Mouse (Mus musculus) brain, embryonic 14.5 days (tissue): ENCODE measurements around the gene Smchd1. TPM values are rescaled to one million over a fixed set of nuclear protein-coding genes. Genes with fewer than 3 reads are reported as not detected.
"Not testable (repeated sequence)": the region's sequence is repeated elsewhere in the genome, so short reads cannot be mapped to it uniquely, and the experiment has no call there.

Experiments used
- DNase-seq: peaks from one replicate; pipeline ENCODE4 v3.0.0-alpha.2; 2011; ENCODE audit warnings: low read depth
- CTCF ChIP-seq: fragments of 200-500 bp; IDR thresholded peaks from 2 replicates; pipeline ENCODE4 v1.5.1; 2012; ENCODE audit warnings: inconsistent platforms, mild to moderate bottlenecking, moderate library complexity, borderline replicate concordance; ENCODE audit not compliant: insufficient read depth, insufficient read length; ENCODE audit errors: extremely low read depth
- POLR2A ChIP-seq: fragments of 200-500 bp; IDR thresholded peaks from 2 replicates; pipeline ENCODE4 v1.6.1; 2012; ENCODE audit warnings: mild to moderate bottlenecking, inconsistent platforms, borderline replicate concordance; ENCODE audit not compliant: poor library complexity, insufficient read depth, insufficient read length, severe bottlenecking; ENCODE audit errors: extremely low read depth
- polyA plus RNA-seq: library from polyadenylated mRNA; depleted of rRNA; stranded (reverse); fragments of >200 nt; gene quantifications from 2 replicates; pipeline ENCODE4 v1.2.3, GENCODE M21; 2012

The Smchd1 gene
- polyA plus RNA-seq, 1 experiment = 41.3 TPM

DNA sequence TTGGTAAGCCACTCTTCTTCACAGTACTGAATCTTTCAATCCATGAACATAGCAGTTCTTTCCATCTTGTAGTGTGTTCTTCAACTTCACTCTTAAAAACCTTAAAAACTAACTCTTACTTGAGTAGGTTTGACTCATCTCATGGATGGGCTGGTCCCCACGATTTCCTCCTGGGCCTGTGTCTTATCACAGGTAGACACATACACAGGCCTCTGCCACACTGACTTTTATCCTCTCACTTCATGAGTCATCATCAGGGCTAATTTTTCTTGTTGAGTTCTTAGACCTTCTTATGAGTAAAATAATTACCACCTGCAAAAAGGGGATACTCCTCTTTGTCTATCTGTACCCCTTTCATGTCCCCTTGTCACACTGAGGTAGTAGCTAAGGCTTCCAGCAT, 58.1 kb downstream of the Smchd1 start:
- DNase-seq = no peak
- no peak for TF ChIP-seq POLR2A
- TF ChIP-seq CTCF = no peak

DNA sequence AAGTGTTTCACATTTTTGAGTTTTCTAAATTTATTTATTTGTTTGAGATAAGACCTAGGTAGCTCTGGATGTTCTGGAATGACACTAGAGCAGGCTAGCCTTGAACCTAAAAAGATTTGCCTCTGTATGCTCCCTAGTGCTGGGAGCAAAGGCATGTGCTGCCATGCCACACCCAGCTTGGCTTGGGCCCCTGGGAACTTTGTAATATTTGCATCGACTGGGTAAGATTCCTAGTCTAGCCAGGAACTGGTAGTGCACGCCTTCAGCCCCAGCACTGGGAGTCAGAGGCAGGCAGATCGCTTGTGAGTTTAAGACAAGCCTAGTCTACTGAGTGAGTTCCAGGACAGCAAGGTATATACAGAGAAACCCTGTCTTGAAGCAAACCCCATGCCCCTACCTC, 87.7 kb downstream of the Smchd1 start:
- no peak for TF ChIP-seq POLR2A
- TF ChIP-seq CTCF = no peak
- no peak for DNase-seq

DNA sequence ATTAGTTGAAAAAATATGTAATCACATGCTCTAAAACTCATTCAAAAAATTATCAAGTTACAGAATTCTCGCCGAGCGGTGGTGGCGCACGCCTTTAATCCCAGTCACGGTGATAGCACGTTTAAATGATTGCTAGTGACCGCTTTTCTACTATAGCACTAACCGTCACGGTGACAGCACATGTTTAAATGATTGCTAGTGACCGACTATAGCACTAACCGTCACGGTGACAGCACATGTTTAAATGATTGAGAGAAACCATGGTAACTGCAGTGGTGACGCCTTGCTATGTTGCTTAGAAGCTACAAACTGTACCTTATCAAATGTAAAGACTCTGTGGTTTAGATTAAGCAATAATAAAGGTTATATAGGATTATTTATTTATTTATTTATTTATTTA, 94.8 kb downstream of the Smchd1 start:
- TF ChIP-seq CTCF = no peak
- no peak for TF ChIP-seq POLR2A

DNA sequence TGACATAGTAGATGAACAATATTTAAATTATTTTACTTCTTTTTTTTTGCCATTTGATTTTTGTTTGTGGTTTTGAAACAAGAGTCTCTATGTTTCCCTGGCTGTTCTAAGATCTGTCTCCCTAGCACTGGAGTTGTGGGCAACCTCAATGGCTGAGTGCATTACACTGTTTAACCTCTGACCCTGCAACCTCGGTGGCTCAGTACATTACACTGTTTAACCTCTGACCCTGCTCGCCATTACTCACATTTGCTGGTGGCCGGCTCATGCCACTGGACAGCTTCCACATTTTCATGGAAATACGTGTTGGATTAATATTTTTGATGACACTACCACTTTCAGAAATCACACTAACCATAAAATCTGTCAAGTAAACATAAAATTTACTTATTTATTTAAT, 97.2 kb downstream of the Smchd1 start:
- no peak for DNase-seq
- TF ChIP-seq POLR2A = no peak
- TF ChIP-seq CTCF = no peak

More for the DNA sequence above, 94.8 kb downstream of the Smchd1 start:
- DNase-seq = peak; percentile 27

DNA sequence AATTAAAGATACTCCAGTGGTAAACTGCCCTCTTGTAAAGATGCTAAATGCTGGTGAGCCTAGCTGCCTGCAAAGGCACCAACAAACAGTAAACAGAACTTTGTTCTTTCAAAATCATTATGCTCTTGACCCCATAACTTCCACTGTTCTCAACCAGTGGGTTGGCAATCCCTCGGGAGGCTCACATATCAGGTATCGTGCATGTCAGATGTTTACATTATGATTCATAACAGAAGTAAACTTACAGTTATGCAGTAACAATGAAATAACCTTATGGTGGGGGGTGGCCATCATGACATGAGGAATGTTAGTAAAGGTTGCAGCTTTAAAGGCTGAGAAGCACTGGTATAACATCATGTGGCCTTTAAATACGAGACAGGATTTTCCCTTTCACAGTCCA, 119.6 kb downstream of the Smchd1 start:
- DNase-seq = no peak
- TF ChIP-seq POLR2A (no peak), CTCF (no peak)

DNA sequence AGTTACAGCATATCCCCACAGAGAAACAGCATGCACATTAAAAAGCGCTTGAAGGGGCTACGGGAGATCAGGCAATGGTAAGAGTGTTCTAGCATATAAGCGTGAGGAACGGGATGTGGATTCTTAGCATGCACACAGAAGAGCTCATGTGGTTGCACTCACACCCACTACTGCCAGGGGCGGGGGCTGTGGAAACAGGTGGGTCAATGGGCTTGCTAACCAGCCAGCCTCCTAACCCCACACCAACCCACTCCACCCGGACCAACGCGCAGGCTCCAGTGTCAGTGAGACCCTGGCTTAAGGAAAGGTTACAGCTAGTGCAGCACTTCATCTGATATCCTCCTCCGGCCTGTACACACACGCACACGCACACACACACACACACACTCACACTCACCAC, 120.9 kb downstream of the Smchd1 start:
- TF ChIP-seq POLR2A (no peak), CTCF (no peak)
- DNase-seq = no peak

DNA sequence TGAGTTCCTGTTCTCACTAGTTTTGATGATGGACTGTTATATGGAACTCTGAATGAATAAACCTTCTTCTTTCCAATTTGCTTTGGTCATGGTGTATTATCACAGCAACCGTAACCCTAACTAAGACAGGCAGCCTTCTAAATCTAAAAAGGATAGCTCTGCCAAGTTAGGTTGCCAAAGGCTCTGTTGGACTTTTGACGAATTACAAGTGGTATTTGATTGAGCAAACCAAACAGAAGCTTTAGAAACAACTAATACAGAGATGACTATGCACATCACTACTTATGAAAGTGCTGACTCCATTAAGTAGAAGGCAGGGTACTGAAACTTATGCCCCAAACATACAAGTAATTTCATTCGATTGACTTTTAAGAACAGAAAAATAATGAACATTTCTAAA, 127.0 kb downstream of the Smchd1 start:
- TF ChIP-seq POLR2A (no peak), CTCF (no peak)
- no peak for DNase-seq

DNA sequence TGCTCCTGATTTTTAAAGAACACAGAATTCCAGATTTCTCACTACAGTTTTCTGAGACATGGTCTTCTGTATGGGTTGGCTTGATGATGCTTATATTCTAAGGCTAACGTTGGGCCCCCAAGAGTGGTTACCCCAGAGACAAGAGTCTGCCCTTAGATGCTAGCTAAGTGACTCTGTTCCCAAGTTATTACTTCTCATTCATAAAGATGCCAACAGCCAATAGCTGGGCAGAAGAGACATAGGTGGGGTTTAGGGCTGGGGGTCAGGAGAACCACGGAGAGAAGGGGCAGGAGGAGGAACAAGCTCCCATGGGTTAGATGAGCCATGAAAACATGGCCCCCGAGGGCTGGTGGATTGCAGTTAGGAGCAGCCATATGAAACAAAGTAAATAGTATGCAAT, 133.1 kb downstream of the Smchd1 start:
- TF ChIP-seq POLR2A (no peak), CTCF (no peak)
- no peak for DNase-seq

DNA sequence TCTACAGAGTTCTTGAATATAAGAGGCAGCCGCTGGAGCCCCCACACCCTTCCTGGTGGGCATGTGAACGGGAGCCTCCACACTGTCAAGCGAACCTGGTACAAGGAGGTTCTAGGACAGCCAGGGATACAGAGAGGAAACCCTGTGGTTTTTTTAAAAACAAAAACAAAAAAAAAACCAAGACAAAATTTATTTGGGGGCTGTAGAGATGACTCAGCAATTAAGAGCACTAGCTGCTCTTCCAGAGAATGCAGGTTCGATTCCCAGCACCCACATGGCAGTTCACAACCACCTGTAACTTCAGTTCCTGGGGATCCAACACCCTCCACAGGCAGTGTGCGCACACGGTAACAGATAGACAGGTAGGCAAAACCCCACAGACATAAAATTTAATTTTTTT, 136.5 kb downstream of the Smchd1 start:
- no peak for TF ChIP-seq POLR2A
- no peak for TF ChIP-seq CTCF
- no peak for DNase-seq

DNA sequence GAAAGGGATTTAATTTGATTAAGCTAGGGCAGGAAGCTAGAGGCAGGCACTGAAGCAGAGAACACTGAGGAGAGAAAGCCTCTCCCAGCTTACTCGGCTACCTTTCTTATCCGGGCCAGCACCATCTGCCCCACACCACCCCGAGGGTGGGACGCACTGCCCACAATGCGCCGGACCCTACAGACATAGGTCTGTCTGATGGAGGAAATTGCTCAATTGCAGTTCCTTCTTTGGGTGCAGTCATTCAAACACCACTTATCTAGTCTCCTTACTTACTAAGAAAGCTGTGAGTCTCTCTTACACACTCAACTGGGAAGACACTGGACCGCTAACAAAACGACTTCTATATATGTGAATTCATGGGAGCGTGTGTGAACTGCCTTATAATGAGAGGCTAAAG, 137.6 kb downstream of the Smchd1 start:
- no peak for DNase-seq
- no peak for TF ChIP-seq CTCF
- TF ChIP-seq POLR2A = no peak

DNA sequence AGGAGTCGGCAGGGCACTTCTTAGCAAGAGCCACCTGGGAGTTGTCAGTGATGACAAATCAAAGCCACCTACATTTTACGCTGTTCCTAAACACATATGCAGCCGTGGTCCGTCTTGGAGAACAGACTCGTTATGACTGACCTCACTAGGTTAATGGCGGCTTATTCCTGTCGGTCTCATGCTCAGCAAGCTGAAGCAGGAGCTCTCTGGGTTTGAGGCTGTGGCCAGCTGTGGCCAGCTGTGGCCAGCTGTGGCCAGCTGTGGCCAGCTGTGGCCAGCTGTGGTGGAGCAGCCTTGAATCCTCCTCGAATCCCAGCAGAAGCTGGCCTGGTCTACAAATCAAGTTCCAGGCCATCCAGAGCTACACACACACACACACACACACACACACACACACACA, 138.7 kb downstream of the Smchd1 start:
- no peak for DNase-seq
- no peak for TF ChIP-seq POLR2A

DNA sequence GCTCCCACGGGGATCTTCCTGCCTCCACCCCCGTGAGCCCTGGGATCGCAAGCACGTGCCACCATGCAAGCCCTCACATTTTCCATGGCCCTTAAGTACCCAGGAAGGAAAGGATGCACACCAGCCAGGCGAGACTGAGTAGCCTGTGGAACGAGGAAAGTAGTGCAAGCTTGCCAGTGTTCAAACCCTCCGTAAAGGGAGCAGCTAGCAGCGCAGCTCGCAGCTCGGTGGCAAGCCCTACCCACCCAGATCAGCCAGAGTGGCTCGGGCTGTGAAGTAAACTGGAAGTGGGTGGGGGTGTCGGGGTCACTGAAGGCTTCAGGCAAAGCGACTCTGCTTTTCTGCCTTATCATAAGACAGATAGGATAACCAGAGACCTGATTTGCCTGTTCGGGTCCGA, 142.8 kb downstream of the Smchd1 start:
- TF ChIP-seq CTCF (no peak), POLR2A (no peak)
- DNase-seq = no peak

DNA sequence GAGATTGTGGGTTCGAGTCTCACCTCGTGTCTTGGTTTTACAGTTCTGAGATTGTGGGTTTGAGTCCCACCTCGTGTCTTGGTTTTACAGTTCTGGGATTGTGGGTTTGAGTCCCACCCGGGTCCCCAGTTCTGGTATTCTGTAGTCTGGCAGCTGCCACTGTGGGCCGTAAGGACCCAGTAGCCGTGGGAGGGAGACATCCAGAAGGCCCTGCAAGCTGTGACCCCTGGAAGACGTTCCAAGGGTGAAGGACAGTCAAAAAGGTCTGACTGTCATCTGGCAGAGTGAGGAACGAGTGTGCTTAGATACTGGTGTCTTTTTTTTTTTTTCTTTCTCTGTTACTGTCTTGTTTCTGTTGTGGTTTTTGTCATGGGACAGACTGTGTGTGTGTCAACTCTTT, 154.4 kb downstream of the Smchd1 start:
- DNase-seq = not testable (repeated sequence)

DNA sequence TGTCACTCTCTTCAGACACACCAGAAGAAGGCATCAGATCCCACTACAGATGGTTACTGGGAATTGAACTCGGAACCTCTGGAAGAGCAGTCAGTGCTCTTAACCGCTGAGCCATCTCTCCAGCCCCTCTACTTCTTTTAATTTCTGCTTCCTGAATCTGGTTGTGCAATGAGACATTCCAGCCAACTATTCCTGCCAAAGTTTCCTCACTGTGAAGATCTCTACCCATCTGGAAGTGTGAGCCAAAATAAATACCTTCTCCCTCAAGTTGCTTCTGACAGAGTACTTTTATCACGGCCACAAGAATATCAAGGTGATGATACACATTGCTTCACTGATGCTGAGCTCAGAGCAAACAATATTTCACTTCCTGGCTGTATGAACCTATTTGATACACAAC, 155.8 kb downstream of the Smchd1 start:
- DNase-seq = no peak
- TF ChIP-seq POLR2A (no peak), CTCF (no peak)

DNA sequence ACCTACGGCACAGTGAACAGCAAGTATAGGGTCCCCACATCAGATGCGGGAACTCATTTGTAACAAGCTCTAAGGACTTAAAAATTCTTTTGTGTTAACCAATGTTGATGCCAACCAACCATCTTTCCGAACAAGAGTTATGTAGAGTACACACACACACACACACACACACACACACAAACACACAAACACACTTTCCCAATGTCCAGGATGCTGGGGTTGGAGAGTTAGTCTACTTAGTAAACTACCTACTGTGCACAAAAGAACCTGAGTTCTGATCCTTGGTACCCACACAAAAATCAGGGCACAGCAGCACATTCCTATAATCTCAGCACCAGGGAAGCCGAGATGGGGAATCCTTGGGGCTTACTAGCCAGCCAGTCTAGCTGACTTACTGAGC, 157.6 kb downstream of the Smchd1 start:
- DNase-seq = no peak
- TF ChIP-seq CTCF = no peak
- no peak for TF ChIP-seq POLR2A
